Comparison of ENCODE assay signal across 10 mouse cellular contexts in the genomic region with DNA sequence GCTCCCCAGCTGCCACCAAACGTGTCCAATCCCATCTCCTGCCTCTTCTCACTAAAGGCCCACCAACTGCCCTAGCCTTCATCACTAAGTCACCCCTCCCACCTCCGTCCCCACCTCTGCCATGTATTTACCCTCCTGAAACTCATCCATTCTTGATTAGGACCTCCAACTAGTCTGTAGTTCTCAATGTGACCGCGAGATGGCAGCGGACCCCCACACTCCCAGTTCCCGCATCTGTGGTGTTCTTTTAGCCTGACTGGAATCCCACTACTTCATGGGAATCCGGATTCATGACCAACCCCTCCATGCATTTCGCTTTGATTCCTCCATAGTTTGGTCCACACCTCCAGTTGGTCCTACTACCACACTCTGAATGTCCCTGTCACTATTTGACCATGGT. TPM values are rescaled to one million over a fixed set of nuclear protein-coding genes. Genes with fewer than 3 reads are reported as not detected.
DNase-seq lines count a peak whose midpoint lies in the region; ATAC-seq and TF ChIP-seq lines count a peak whose summit lies in the region.
"Had no signal": no experiment of that assay in that cellular context is flagged by ENCODE, and none has a peak within 500 bp of the region (broad histone marks: within the 10 kb centered on the region; RNA-seq: fewer than 3 reads in every experiment).

No protein-coding gene starts in this region.

- H3K4me3 ChIP-seq in intestine, postnatal 0 days (ENCODE audit: low read depth, low read length), result no peak overlapping the region
- H3K4me3 ChIP-seq in intestine, embryonic 16.5 days (ENCODE audit: low read length), result no peak overlapping the region
- H3K4me3 ChIP-seq in limb, embryonic 10.5 days, result no peak overlapping the region
- no peak overlapping the region for H3K4me3 ChIP-seq in neural tube, embryonic 13.5 days
- H3K4me3 ChIP-seq: embryonic facial prominence, embryonic 12.5 days; megakaryocyte, embryonic 14.5 days had no signal

- H3K4me1 ChIP-seq in intestine, postnatal 0 days (replicated peaks; ENCODE audit: control insufficient read depth, insufficient read depth, low read length), result no peaks in the 10 kb centered on the region; the same call in 1 of the 2 replicates
- peaks cover 2% of the 10 kb centered on the region; the same call in 1 of the 2 replicates for H3K4me1 ChIP-seq in intestine, embryonic 16.5 days (ENCODE audit: control insufficient read depth, insufficient read depth, low read length)
- H3K4me1 ChIP-seq in limb, embryonic 10.5 days, result peaks cover 8% of the 10 kb centered on the region
- peaks cover 19% of the 10 kb centered on the region for H3K4me1 ChIP-seq in neural tube, embryonic 13.5 days (replicated peaks)

- H3K27me3 ChIP-seq in intestine, postnatal 0 days (replicated peaks; ENCODE audit: control insufficient read depth, insufficient read depth, low read length), result peaks cover 53% of the 10 kb centered on the region
- H3K27me3 ChIP-seq in intestine, embryonic 16.5 days (replicated peaks; ENCODE audit: control insufficient read depth, insufficient read depth, low read length), result peaks cover 54% of the 10 kb centered on the region
- peaks cover 95% of the 10 kb centered on the region for H3K27me3 ChIP-seq in limb, embryonic 10.5 days (ENCODE audit: low read depth, poor library complexity, severe bottlenecking)
- H3K27me3 ChIP-seq in neural tube, embryonic 13.5 days, result peaks cover 67% of the 10 kb centered on the region

- WGBS in intestine, postnatal 0 days, result 3% methylated on average over 8 of the region's 8 CpGs
- WGBS in intestine, embryonic 16.5 days, result 3% methylated on average over 8 of the region's 8 CpGs
- WGBS in limb, embryonic 10.5 days, result 7% methylated on average over 8 of the region's 8 CpGs
- WGBS in neural tube, embryonic 13.5 days, result 2% methylated on average over 8 of the region's 8 CpGs

- H3K27ac ChIP-seq in intestine, postnatal 0 days (ENCODE audit: low read depth, low read length), result no peak overlapping the region
- H3K27ac ChIP-seq in intestine, embryonic 16.5 days (ENCODE audit: low read length), result no peak overlapping the region
- no peak overlapping the region for H3K27ac ChIP-seq in limb, embryonic 10.5 days
- H3K27ac ChIP-seq in neural tube, embryonic 13.5 days (replicated peaks), result no peak overlapping the region
- H3K27ac ChIP-seq: embryonic facial prominence, embryonic 12.5 days had no signal

- peak; percentile 58 for DNase-seq in adipocyte (ENCODE audit: low spot score)
- DNase-seq in embryo, embryonic 10.5 days (ENCODE audit: low spot score), result peak; percentile 87
- peak; percentile 85 for DNase-seq in limb, embryonic 10.5 days (ENCODE audit: low spot score)
- DNase-seq in thymus, postnatal 25 days, result peak; percentile 65

- TF ChIP-seq CTCF in intestine, postnatal 0 days (IDR thresholded peaks at IDR 0.05; ENCODE audit: low read depth), result peak; percentile 89

- no peak for ATAC-seq in intestine, postnatal 0 days
- no peak for ATAC-seq in intestine, embryonic 16.5 days
- ATAC-seq in hematopoietic stem cell, adult 5-6 weeks (replicated peaks in 1 of 2; ENCODE audit: insufficient read depth in 1 of 2, low FRiP score in 2 of 2, low TSS enrichment in 1 of 2, low read depth in 1 of 2, poor library complexity in 2 of 2, severe bottlenecking in 2 of 2), result peak; percentile 34 to 49; a peak in 1 of 4 replicates
- ATAC-seq in neural tube, embryonic 13.5 days (ENCODE audit: low read depth), result peak; percentile 20; the same call in 1 of the 2 replicates

- H3K9me3 ChIP-seq in intestine, postnatal 0 days (ENCODE audit: control insufficient read depth), result no peaks in the 10 kb centered on the region
- H3K9me3 ChIP-seq in intestine, embryonic 16.5 days (ENCODE audit: control insufficient read depth, low read length), result no peaks in the 10 kb centered on the region
- H3K9me3 ChIP-seq in limb, embryonic 10.5 days (replicated peaks), result no peaks in the 10 kb centered on the region
- no peaks in the 10 kb centered on the region for H3K9me3 ChIP-seq in neural tube, embryonic 13.5 days
- H3K9me3 ChIP-seq: embryonic facial prominence, embryonic 12.5 days had no signal

- no peaks in the 10 kb centered on the region for H3K36me3 ChIP-seq in intestine, postnatal 0 days (ENCODE audit: control insufficient read depth, insufficient read depth)
- H3K36me3 ChIP-seq in intestine, embryonic 16.5 days (ENCODE audit: control insufficient read depth, insufficient read depth, low read length), result no peaks in the 10 kb centered on the region
- no peaks in the 10 kb centered on the region for H3K36me3 ChIP-seq in limb, embryonic 10.5 days
- H3K36me3 ChIP-seq in neural tube, embryonic 13.5 days, result peaks cover 41% of the 10 kb centered on the region
- H3K36me3 ChIP-seq: embryonic facial prominence, embryonic 12.5 days had no signal

- H3K9ac ChIP-seq in intestine, postnatal 0 days (ENCODE audit: low read depth, low read length), result no peak overlapping the region
- no peak overlapping the region for H3K9ac ChIP-seq in intestine, embryonic 16.5 days (ENCODE audit: low read depth, low read length)
- H3K9ac ChIP-seq in neural tube, embryonic 13.5 days, result no peak overlapping the region
- H3K9ac ChIP-seq: embryonic facial prominence, embryonic 12.5 days had no signal

- no peak overlapping the region for H3K4me2 ChIP-seq in intestine, postnatal 0 days (replicated peaks; ENCODE audit: low read depth)
- H3K4me2 ChIP-seq in intestine, embryonic 16.5 days (ENCODE audit: low read depth, low read length), result no peak overlapping the region
- no peak overlapping the region for H3K4me2 ChIP-seq in neural tube, embryonic 13.5 days
- H3K4me2 ChIP-seq: embryonic facial prominence, embryonic 12.5 days had no signal

RNA-seq across cellular contexts. Expression of a gene that starts 9.4 kb away (rescaled TPM):
- polyA plus RNA-seq in intestine, postnatal 0 days (2015; fragmentation: Nextera tagmentation; extraction: Ambion mirVana), result 0.94 and 1.0 TPM in 2 replicates
- polyA plus RNA-seq in intestine, embryonic 16.5 days (2015; fragmentation: Nextera tagmentation; extraction: Ambion mirVana), result 1.6 and 2.1 TPM in 2 replicates
- total RNA-seq in hematopoietic stem cell, adult 5-6 weeks (2017), result 0.45 TPM in 1 of 2 replicates, not detected in the other
- polyA plus RNA-seq in limb, embryonic 10.5 days (2016; fragmentation: Nextera tagmentation; extraction: Ambion mirVana), result 2.3 and 2.5 TPM in 2 replicates
- 41.1 and 43.0 TPM in 2 replicates for polyA plus RNA-seq in neural tube, embryonic 13.5 days (2015; fragmentation: Nextera tagmentation; extraction: Ambion mirVana)

RNA-seq across cellular contexts. Expression of a gene that starts 10.7 kb away (rescaled TPM):
- polyA plus RNA-seq in intestine, postnatal 0 days (2015; fragmentation: Nextera tagmentation; extraction: Ambion mirVana), result 0.85 and 1.2 TPM in 2 replicates
- polyA plus RNA-seq in intestine, embryonic 16.5 days (2015; fragmentation: Nextera tagmentation; extraction: Ambion mirVana), result 18.1 and 29.3 TPM in 2 replicates
- not detected in 2 replicates for total RNA-seq in hematopoietic stem cell, adult 5-6 weeks (2017)
- polyA plus RNA-seq in limb, embryonic 10.5 days (2016; fragmentation: Nextera tagmentation; extraction: Ambion mirVana), result 0.11 TPM in 1 of 2 replicates, not detected in the other
- 181 and 197 TPM in 2 replicates for polyA plus RNA-seq in neural tube, embryonic 13.5 days (2015; fragmentation: Nextera tagmentation; extraction: Ambion mirVana)

RNA-seq across cellular contexts. Expression of a gene that starts 15.1 kb away (rescaled TPM):
- not detected in 2 replicates for polyA plus RNA-seq in intestine, postnatal 0 days (2015; fragmentation: Nextera tagmentation; extraction: Ambion mirVana)
- not detected in 2 replicates for polyA plus RNA-seq in intestine, embryonic 16.5 days (2015; fragmentation: Nextera tagmentation; extraction: Ambion mirVana)
- not detected in 2 replicates for total RNA-seq in hematopoietic stem cell, adult 5-6 weeks (2017)
- polyA plus RNA-seq in limb, embryonic 10.5 days (2016; fragmentation: Nextera tagmentation; extraction: Ambion mirVana), result not detected in 2 replicates
- polyA plus RNA-seq in neural tube, embryonic 13.5 days (2015; fragmentation: Nextera tagmentation; extraction: Ambion mirVana), result 0.15 TPM in 1 of 2 replicates, not detected in the other
- polyA plus RNA-seq: embryonic facial prominence, embryonic 12.5 days had no signal

RNA-seq across cellular contexts. Expression of a gene that starts 22.7 kb away (rescaled TPM):
- 68.7 and 71.6 TPM in 2 replicates for polyA plus RNA-seq in intestine, postnatal 0 days (2015; fragmentation: Nextera tagmentation; extraction: Ambion mirVana)
- polyA plus RNA-seq in intestine, embryonic 16.5 days (2015; fragmentation: Nextera tagmentation; extraction: Ambion mirVana), result 11.0 and 12.8 TPM in 2 replicates
- total RNA-seq in hematopoietic stem cell, adult 5-6 weeks (2017), result 0.25 and 1.3 TPM in 2 replicates
- 15.0 and 18.1 TPM in 2 replicates for polyA plus RNA-seq in limb, embryonic 10.5 days (2016; fragmentation: Nextera tagmentation; extraction: Ambion mirVana)
- polyA plus RNA-seq in neural tube, embryonic 13.5 days (2015; fragmentation: Nextera tagmentation; extraction: Ambion mirVana), result 16.5 and 16.9 TPM in 2 replicates

RNA-seq across cellular contexts. Expression of a gene that starts 23.8 kb away (rescaled TPM):
- 49.2 and 51.2 TPM in 2 replicates for polyA plus RNA-seq in intestine, postnatal 0 days (2015; fragmentation: Nextera tagmentation; extraction: Ambion mirVana)
- polyA plus RNA-seq in intestine, embryonic 16.5 days (2015; fragmentation: Nextera tagmentation; extraction: Ambion mirVana), result 60.6 and 62.2 TPM in 2 replicates
- 26.0 and 27.9 TPM in 2 replicates for total RNA-seq in hematopoietic stem cell, adult 5-6 weeks (2017)
- polyA plus RNA-seq in limb, embryonic 10.5 days (2016; fragmentation: Nextera tagmentation; extraction: Ambion mirVana), result 73.7 and 85.5 TPM in 2 replicates
- polyA plus RNA-seq in neural tube, embryonic 13.5 days (2015; fragmentation: Nextera tagmentation; extraction: Ambion mirVana), result 92.7 and 101 TPM in 2 replicates

Comparison
In these comparisons a context has a peak if more than half of its experiments do, and no peak if none do; other contexts are left out.
1. ATAC-seq: peak in hematopoietic stem cell, adult 5-6 weeks (2 of 2) and neural tube, embryonic 13.5 days (single experiment); none in intestine, postnatal 0 days (single experiment) and intestine, embryonic 16.5 days (single experiment).
2. RNA of a gene that starts 9.4 kb away (polyA plus RNA-seq): 41.1 to 43.0 TPM in neural tube, embryonic 13.5 days; 2.3 to 2.5 TPM in limb, embryonic 10.5 days, 1.6 to 2.1 TPM in intestine, embryonic 16.5 days and 0.94 to 1.0 TPM in intestine, postnatal 0 days; every median in the first group is over 10 times any median in the second.
3. Peak in every context shown above with its lines, with median percentiles within 50 percentile points of each other: DNase-seq.